Mouse (Mus musculus) gastrocnemius, postnatal 10 days (tissue): ENCODE measurements around the gene Nup210. TPM values are rescaled to one million over a fixed set of nuclear protein-coding genes. Genes with fewer than 3 reads are reported as not detected.
A peak's percentile ranks its signal among the peaks of the same experiment; 100 is the strongest.

ENCODE experiments used
- DNase-seq: peaks from one replicate; pipeline ENCODE4 v3.0.0; 2021; ENCODE audit warnings: mixed read lengths
- total RNA-seq, 2 experiments: library from RNA; stranded (reverse); gene quantifications; 2 replicates each; pipeline ENCODE4 v1.2.3; 2021

Gene Nup210
- total RNA-seq, 2 experiments from 2014 or later: 20.6 to 27.9 TPM

DNA sequence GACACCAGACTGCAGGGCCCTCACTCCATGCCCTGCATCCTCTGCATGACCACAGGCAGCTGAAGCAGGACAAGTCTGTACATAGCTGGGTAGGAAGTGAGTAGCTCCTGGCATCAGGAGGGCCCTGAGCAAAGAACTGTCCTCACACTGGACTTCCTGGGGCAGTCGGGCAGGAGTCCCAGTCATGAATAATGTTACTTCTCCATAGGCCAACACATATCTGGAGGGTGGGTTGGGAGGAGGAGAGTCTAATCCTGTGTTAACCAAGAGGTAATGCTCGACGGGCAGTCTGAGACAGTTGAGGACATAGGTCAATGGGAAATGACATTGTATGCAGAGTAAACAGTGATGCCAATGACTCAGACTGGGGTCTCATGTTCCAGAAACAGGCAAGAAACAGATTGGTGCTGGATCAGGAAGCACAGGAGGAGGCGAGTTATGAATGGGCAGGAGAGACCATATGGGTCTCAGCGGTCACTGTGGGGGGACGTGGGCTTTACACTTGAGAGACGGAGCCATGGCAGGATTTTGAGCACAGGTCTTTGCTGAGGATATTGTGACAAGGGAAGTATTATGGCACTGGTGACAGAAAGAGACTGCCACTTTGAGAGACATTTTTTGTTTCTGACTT, 99.9 kb downstream of the Nup210 start:
- DNase-seq: no peak

- no peak for DNase-seq
Measured at GRCm38 (mm10) chr6:91014198-91014958, 102.3 kb downstream of the Nup210 start.

GRCm38 (mm10) chr6:91012458-91012857, 104.2 kb downstream of the Nup210 start:
- DNase-seq: no peak

DNA sequence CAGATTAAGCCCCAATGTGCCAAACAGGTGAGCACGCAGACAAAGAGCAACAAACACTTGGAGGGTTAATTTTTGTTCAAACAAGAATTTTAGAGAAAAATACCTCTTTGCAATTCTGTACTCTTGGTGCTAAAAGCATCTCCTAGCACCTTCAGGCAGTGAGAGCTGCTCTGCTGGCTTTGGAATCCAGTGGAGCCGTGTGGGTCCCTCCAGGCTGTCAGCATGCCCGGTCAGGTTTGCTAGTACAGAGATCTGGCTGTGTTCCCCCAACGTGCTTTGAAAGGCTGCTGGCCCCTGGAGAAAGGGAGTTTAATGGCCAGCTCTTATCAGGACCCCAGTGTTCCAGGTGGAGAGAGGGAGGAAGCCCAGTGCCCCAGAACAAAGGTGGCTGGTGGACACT, 105.1 kb downstream of the Nup210 start:
- DNase-seq: no peak

DNA sequence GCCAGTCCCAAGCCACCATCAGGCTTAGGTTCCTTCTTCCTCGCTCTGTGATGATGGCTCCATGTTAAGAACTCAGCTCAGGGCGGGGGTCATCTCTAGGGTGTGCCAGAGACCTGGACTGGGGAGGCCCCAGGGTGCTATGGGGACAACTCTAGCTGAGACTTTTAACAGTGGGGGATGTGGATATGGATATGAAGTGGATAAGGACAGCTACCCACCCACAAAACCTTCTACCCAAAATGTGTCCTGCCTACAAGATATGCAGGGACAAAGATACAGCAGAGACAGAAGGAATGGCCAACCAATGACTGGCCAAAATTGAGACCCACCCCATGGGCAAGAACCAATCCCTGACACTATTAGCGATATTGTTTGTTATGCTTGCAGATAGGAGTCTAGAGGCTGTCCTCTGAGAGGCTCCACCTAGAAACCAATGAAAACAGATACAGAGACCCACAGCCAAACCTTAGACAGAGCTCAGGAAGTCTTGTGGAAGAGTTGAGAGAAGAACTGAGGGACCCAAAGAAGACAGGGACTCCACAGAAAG, 108.3 kb downstream of the Nup210 start:
- DNase-seq: no peak

- DNase-seq: no peak
Measured at GRCm38 (mm10) chr6:91007207-91007606, 109.4 kb downstream of the Nup210 start.

DNA sequence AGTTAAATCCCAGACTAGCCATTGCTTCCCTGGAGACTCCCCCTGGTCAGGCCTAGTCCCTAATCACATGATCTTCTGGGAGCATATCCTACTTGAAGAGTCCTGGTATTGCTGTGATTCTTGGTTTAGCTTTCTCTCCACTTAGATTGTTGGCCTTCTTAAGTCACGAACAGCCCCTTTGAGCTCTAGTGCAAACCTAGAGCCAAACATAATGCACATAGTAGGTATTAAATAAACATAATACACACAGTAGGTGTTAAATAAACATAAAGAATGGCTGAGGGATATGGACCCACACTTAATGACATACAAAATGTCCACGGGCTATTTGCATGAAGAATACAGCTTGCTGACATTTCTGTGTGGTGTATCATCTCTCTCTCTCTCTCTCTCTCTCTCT, 112.5 kb downstream of the Nup210 start:
- DNase-seq: no peak

DNA sequence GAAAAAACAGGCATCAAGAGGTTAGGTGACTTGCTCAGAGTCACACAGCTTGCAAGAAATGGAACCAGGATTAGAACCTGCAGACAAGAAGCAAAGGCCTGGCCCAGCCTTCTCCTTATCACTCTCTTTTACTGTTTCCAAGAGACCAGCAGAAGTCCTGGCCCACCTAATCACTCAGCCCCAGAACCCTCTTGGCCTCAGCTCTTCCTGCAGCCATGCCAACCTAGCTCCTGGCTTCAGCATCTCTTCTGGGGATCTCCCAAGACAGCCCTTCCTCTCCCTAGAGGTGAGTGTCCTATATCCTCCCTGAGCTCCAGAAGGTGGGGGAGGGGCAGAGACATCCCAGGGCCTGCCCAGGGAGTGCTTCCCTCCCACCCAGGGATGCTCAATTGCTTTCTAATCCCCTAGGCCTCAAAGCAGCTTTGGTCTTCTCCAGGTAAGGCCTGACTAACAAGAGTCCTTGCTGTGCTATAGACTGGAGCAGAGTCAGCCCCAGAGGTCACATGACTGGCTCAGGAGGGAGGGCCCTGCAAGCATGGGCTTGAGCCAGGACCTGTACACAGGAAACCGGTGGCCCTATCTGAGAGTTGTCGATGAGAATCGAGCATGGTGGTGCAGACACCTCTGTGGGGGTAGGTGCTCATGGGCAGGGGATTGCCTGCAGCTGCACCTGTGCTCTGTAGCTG, 113.2 kb downstream of the Nup210 start:
- DNase-seq: no peak

GRCm38 (mm10) chr6:91001566-91001965, 115.1 kb downstream of the Nup210 start:
- DNase-seq: no peak

GRCm38 (mm10) chr6:91000819-91001525, 115.7 kb downstream of the Nup210 start:
- no peak for DNase-seq

DNA sequence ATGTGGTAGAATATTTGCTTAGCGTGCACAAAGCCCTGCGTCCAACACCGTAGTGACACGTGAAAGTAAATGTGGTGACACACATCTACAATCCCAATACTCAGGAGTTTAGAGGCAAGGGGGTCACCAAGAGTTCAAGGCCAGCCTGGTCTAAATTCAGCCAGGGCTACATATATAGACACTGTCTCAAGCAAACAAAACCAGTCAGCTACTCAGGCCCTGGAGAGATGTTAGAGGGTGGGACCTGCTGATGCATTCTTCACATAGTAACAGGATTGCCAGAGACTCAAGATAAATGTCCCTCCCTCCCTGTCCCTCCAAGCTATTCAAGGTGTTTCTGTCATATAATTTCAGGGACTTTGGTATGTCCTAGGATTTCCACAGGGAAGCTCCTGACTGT, 117.5 kb downstream of the Nup210 start:
- DNase-seq: no peak

DNA sequence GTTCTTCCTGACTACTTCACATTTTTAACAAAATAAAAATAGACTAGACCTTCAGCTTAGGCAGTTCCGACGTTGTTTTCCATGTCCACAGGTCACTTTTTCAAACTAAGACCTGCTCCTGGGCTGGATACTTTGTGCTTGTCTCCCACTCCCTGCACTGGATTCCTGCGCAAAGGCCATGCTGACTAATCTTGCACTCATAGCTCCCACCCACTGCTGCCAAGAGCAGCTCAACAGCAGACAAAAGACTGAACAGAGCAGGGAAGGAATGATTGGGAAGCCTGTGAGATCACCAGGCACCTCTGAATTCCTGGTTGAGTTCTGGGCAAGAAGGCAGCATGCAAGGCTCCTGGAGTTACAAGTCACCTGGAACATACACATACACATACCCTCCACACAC, 119.6 kb downstream of the Nup210 start:
- no peak for DNase-seq

DNA sequence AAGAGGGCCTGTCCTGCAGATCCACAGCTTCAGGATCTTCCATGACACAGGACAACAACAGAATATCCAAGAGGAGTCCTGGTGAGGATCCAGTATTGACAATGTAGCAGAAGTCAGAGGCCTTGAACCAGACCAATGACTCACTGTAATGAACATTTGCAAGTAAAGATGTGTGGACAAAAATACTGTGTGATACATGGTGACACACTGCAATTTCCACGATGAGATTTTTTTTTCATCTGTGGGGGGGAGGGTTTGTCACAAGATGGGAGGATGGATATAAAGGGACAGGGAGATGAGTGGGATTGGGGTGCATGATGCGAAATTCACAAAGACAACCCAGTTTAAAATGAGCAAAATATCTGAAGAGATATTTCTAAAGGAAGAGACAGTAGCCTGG, 120.4 kb downstream of the Nup210 start:
- no peak for DNase-seq

DNA sequence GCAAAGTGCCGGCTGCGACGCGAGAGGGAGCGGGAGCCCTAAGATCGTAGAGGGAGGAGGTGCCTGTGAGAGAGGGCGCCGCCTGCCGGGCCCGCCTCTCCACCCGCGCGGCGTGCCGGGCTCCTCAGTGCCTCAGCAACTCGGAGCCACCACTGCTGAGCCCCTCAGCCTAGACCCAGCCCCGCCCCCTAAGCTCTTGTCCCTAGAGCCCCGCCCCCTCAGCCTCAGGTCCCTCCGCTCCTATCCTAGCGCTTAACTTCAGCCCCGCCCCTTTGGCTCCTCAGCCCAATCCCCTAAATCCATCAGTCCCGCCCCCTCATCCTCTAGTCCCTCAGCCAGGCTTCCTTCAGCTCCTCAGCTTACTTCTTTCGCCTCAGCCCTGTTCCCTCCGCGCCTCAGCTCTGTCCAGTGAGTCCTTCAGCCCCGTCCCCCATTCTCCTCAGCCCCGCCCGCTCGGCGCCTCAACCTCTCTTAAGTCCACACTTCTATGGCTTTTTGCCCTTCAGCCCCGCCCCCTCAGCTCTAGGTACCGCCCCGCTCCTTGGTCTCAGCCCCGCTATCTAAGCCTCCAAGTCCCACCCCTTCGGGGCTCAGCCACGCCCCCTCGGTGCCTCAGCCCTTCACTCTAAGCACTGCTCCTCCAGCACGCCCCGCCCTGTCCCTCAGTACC, 127.8 kb downstream of the Nup210 start, which contains the start of gene Iqsec1:
Iqsec1 (minus strand) TSS at position 38 of the 670 bp plus-strand sequence.
- peak; percentile 65 for DNase-seq

- DNase-seq: no peak
Measured at GRCm38 (mm10) chr6:90988299-90988625, 128.4 kb downstream of the Nup210 start.

DNA sequence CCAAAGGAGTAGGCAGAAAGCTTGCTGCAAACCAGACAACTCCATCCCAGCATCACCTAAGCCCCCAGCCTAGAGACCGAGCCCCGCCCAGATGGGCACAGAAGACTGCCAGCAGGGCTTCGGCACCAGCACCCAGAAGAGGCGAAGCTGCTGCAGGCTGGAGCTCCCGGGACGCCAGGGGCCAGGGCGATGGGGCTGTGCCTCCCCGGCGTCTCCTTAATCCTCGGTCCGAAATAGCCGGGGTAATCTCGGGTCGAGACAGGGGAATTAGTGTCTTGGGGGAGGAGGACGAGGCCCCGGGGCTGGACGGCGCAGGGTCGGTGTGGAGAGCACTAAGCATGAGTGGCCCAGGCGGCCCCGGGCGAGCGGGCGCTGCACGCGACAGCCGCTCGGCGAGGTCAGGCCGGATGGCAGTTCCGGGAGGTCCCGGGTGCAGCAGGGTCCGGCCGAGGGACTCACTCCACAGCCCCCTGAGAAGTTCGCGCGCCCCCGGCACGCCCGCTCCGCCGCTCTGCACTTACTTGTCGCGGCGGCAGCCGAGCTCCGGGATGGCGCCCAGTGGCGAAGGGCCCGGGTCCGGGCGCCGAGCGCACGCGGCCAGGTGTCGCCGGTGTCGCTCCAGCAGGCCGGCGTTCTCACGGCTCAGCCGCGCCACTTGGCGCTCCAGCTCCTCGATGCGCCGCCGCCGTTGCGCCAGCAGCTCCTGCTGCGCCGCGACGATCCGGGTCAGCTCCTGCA, 128.9 kb downstream of the Nup210 start:
- peak; percentile 30 for DNase-seq

DNA sequence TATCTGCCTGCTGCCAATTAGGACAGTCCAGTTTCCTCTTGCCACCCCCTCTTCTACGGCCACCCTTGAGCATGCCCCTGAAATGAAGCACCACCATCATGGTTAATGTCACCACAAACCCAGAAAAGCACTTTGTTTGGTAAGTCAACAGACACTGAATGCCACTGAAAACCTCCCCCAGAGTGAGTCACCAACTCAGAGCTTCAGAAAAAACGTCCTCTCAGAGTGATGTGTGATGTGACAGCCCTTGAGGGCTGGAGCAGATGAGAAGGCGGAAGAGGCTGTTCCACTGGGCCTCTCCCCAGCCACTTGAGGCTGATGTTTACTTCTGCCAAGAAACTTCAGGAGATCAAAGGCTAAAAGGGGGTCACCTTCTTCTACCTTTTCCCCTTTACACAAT, 132.5 kb downstream of the Nup210 start:
- DNase-seq: no peak

DNA sequence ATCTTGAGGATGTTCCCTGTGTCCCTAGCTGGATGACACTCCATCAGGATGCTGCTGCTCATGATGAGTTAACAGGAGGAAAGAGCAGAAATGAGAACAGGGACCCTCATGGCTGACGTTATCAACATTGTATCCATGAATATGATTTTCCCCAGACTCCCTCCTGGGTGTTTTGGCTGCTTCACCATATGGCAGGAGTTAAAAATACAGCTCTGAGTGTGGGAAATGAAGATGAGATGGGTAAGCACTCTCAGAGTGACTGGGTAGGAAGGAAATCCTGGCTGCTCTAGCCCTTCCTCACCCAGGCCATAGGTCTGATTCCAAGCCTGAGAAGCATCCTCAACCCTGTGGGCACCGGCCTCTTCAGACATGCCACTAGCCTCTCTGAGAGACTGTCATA, 142.3 kb downstream of the Nup210 start:
- DNase-seq: no peak

GRCm38 (mm10) chr6:90969341-90969871, 147.2 kb downstream of the Nup210 start:
- no peak for DNase-seq
